Mouse (Mus musculus) neural tube, postnatal 0 days (tissue): ENCODE data around the gene Krtap13-1. TPM values are rescaled to one million over a fixed set of nuclear protein-coding genes. Genes with fewer than 3 reads are reported as not detected.

Experiments
- polyA plus RNA-seq: library from polyadenylated mRNA; unstranded; fragments of >200 nt; fragmentation: Nextera tagmentation; extraction: Ambion mirVana; gene quantifications from 2 replicates; pipeline ENCODE4 v1.2.1, GENCODE M21; 2015

The Krtap13-1 gene
- polyA plus RNA-seq: not detected in 2 replicates

GRCm38 (mm10) chr16:88728812-88729275, at the start of gene Krtap13-1:
Gene Krtap13-1 (plus strand): TSS chr16:88728862.

GRCm38 (mm10) chr16:88707496-88708012, 21.1 kb upstream of the Krtap13-1 start, which contains the start of gene 2310061N02Rik:
Gene 2310061N02Rik (minus strand): TSS chr16:88707962.

DNA sequence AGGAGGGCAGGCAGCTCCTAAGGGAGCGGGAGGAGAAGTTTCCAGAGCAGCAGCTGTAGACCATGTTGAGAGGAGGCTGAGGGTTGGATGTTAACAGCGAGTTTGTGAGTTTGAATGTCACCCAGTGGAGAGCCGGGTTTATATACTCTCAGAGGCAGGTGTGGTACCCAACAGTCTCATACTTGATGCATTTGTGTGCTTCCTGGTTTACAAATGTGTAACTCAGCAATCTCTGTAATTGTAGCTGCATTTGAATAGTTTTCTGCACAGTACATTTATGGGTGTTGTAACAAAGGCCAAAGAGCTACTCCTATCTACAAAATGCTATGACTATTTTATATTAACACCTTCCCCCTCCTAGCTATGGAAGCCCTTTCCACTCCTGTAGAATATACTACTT, 22.9 kb downstream of the Krtap13-1 start, which contains the start of gene Krtap13:
TSS of gene Krtap13 (minus strand) at position 101 of the 400 bp plus-strand sequence.

DNA sequence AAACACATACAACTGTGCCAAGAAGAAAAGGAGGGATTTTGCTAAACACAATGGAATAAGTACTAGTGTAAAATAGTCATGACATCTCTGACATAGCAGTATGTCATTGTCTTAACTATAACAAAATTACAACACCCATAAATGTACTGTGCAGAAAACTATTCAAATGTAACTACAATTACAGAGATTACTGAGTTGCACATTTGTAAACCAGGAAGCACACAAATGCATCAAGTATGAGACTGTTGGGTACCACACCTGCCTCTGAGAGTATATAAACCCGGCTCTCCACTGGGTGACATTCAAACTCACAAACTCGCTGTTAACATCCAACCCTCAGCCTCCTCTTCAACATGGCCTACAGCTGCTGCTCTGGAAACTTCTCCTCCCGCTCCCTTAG, 29.9 kb downstream of the Krtap13-1 start, which contains the start of gene 2310034C09Rik:
TSS of gene 2310034C09Rik (plus strand) at position 301 of the 400 bp plus-strand sequence.

DNA sequence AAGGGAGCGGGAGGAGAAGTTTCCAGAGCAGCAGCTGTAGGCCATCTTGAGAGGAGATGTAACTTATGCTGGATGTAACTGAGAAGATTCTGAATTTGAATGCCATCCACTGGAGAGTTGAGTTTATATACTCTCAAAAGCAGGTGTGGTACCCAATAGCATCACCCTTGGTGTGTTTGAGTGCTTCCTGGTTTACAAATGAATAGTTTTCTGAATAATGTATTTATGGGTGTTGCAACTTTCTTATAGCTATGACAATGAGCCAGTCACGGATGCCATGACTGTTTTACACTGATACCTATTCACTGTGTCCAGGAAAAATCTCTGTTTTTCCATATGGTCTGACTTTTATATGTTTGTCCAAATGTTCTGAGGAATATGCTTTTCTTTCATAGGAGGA, 45.4 kb downstream of the Krtap13-1 start, which contains the start of gene 2310057N15Rik:
TSS of gene 2310057N15Rik (minus strand) at position 101 of the 400 bp plus-strand sequence.

DNA sequence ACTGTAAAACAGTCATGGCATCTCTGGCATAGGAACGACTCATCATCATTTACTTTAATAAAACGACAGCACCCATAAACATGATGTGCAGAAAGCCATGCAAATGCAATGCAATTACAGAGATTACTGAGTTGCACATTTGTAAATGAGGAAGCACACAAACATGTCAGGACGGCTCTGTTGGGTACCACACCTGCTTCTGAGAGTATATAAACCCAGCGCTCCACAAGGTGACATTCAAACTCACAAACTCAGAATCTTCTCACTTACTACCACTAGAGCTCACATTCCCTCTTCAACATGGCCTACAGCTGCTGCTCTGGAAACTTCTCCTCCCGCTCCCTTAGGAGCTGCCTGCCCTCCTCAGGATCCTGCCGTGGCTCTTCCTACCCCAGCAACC, 48.9 kb downstream of the Krtap13-1 start, which contains the start of gene Gm5965:
TSS of gene Gm5965 (plus strand) at position 301 of the 400 bp plus-strand sequence.

Other genes starting within 250 kb of the Krtap13-1 start
- not detected in 2 replicates for gene Cldn17, start 221.9 kb upstream of the Krtap13-1 start, polyA plus RNA-seq
- gene Cldn8, start 165.7 kb upstream of the Krtap13-1 start, polyA plus RNA-seq: 0.06 TPM in 1 of 2 replicates, not detected in the other
- not detected in 2 replicates for gene Krtap24-1, start 116.6 kb upstream of the Krtap13-1 start, polyA plus RNA-seq
- gene 2310079G19Rik, start 101.2 kb upstream of the Krtap13-1 start, polyA plus RNA-seq: not detected in 2 replicates
- not detected in 2 replicates for gene Krtap26-1, start 81.1 kb upstream of the Krtap13-1 start, polyA plus RNA-seq
- not detected in 2 replicates for gene Krtap27-1, start 57.2 kb upstream of the Krtap13-1 start, polyA plus RNA-seq
- gene 2310061N02Rik, start 20.9 kb upstream of the Krtap13-1 start, polyA plus RNA-seq: not detected in 2 replicates
- gene Krtap13, start 22.8 kb downstream of the Krtap13-1 start, polyA plus RNA-seq: not detected in 2 replicates
- not detected in 2 replicates for gene 2310034C09Rik, start 30.0 kb downstream of the Krtap13-1 start, polyA plus RNA-seq
- gene 2310057N15Rik, start 45.3 kb downstream of the Krtap13-1 start, polyA plus RNA-seq: not detected in 2 replicates
- not detected in 2 replicates for gene Gm5965, start 49.0 kb downstream of the Krtap13-1 start, polyA plus RNA-seq
- not detected in 2 replicates for gene Gm20741, start 83.4 kb downstream of the Krtap13-1 start, polyA plus RNA-seq
- gene Krtap15, start 91.4 kb downstream of the Krtap13-1 start, polyA plus RNA-seq: not detected in 2 replicates
- gene Krtap14, start 97.3 kb downstream of the Krtap13-1 start, polyA plus RNA-seq: not detected in 2 replicates
- not detected in 2 replicates for gene Krtap19-1, start 140.5 kb downstream of the Krtap13-1 start, polyA plus RNA-seq
- not detected in 2 replicates for gene Krtap19-2, start 145.4 kb downstream of the Krtap13-1 start, polyA plus RNA-seq
- not detected in 2 replicates for gene Krtap19-3, start 149.2 kb downstream of the Krtap13-1 start, polyA plus RNA-seq
- gene Krtap19-4, start 156.2 kb downstream of the Krtap13-1 start, polyA plus RNA-seq: not detected in 2 replicates
- gene Krtap19-5, start 167.6 kb downstream of the Krtap13-1 start, polyA plus RNA-seq: not detected in 2 replicates
- gene Krtap19-9b, start 203.4 kb downstream of the Krtap13-1 start, polyA plus RNA-seq: not detected in 2 replicates
- gene Krtap16-3, start 234.0 kb downstream of the Krtap13-1 start, polyA plus RNA-seq: not detected in 2 replicates